Mouse (Mus musculus) midbrain, embryonic 13.5 days (tissue): Measurements from ENCODE around the gene Gpatch2. TPM values are rescaled to one million over a fixed set of nuclear protein-coding genes. Genes with fewer than 3 reads are reported as not detected.

Source experiments
- ATAC-seq: fragments of 200-750 bp; cut with Nextera tagmentation; 2 replicates; pipeline ENCODE4 v1.8.0; 2017; ENCODE audit warnings: mild to moderate bottlenecking, moderate TSS enrichment, moderate library complexity
- H3K27ac ChIP-seq: fragments of 300-500 bp; sonication (generic); 2 replicates; pipeline ENCODE4 v1.5.1; 2015; ENCODE audit warnings: inconsistent platforms, mild to moderate bottlenecking, moderate library complexity
- H3K27me3 ChIP-seq: fragments of 300-500 bp; sonication (generic); 2 replicates; pipeline ENCODE4 v1.6.1; 2015; ENCODE audit warnings: mild to moderate bottlenecking, inconsistent platforms
- H3K36me3 ChIP-seq: fragments of 300-500 bp; sonication (generic); 2 replicates; pipeline ENCODE4 v1.6.1; 2015; ENCODE audit warnings: mild to moderate bottlenecking, inconsistent platforms
- H3K4me1 ChIP-seq: fragments of 300-500 bp; sonication (generic); replicated peaks from 2 replicates; pipeline ENCODE4 v1.6.1; 2015; ENCODE audit warnings: inconsistent platforms
- H3K4me2 ChIP-seq: fragments of 300-500 bp; sonication (generic); replicated peaks from 2 replicates; pipeline ENCODE4 v1.6.1; 2015; ENCODE audit warnings: moderate library complexity, mild to moderate bottlenecking, inconsistent platforms
- H3K4me3 ChIP-seq: fragments of 300-500 bp; sonication (generic); replicated peaks from 2 replicates; pipeline ENCODE4 v1.5.1; 2015; ENCODE audit warnings: mild to moderate bottlenecking, inconsistent platforms
- H3K9ac ChIP-seq: fragments of 300-500 bp; sonication (generic); replicated peaks from 2 replicates; pipeline ENCODE4 v1.6.1; 2015; ENCODE audit warnings: mild to moderate bottlenecking, inconsistent platforms
- H3K9me3 ChIP-seq: fragments of 300-500 bp; sonication (generic); 2 replicates; pipeline ENCODE4 v1.6.1; 2016; ENCODE audit warnings: mild to moderate bottlenecking, inconsistent platforms
- WGBS: fragments of 180-500 bp; shearing (Covaris S2); methylation state at CpG from one replicate; pipeline ENCODE4 v1.1.7; 2015; 5-methylcytosine and 5-hydroxymethylcytosine counted together
- polyA plus RNA-seq: library from polyadenylated mRNA; unstranded; fragments of >200 nt; fragmentation: Nextera tagmentation; extraction: Ambion mirVana; gene quantifications from 2 replicates; pipeline ENCODE4 v1.2.1, GENCODE M21; 2015

The Gpatch2 gene
- 20.6 and 23.7 TPM in 2 replicates for polyA plus RNA-seq

- H3K9me3 ChIP-seq: no peaks in the 10 kb centered on the region
- H3K27ac ChIP-seq: peak within 1 kb of the TSS; percentile 71
- no peaks in the 10 kb centered on the region for H3K27me3 ChIP-seq
- WGBS: 1% methylated on average over 58 of the region's 58 CpGs
- H3K4me3 ChIP-seq: peak within 1 kb of the TSS; percentile 89
- peak; percentile 95 for ATAC-seq
- peak within 1 kb of the TSS; percentile 88 for H3K9ac ChIP-seq
- peaks cover 16% of the 10 kb centered on the region for H3K4me1 ChIP-seq
- H3K4me2 ChIP-seq: peak within 1 kb of the TSS; percentile 71
- H3K36me3 ChIP-seq: no peaks in the 10 kb centered on the region
Observed at GRCm38 (mm10) chr1:187215181-187216116, at the start of gene Gpatch2, which contains the start of gene Spata17. Gpatch2 (plus strand) TSS chr1:187215508. Spata17 (minus strand) TSS chr1:187215465.

GRCm38 (mm10) chr1:187169646-187170045 lies 45.7 kb upstream of the Gpatch2 start:
- no peaks in the 10 kb centered on the region for H3K27me3 ChIP-seq
- no peak overlapping the region for H3K4me3 ChIP-seq
- H3K9ac ChIP-seq: no peak overlapping the region
- H3K27ac ChIP-seq: no peak overlapping the region
- H3K9me3 ChIP-seq: no peaks in the 10 kb centered on the region
- H3K36me3 ChIP-seq: no peaks in the 10 kb centered on the region
- ATAC-seq: no peak
- H3K4me1 ChIP-seq: no peaks in the 10 kb centered on the region
- 63% methylated on average over 7 of the region's 7 CpGs for WGBS
- H3K4me2 ChIP-seq: no peak overlapping the region

- 90% methylated on average over 3 of the region's 3 CpGs for WGBS
- no peak for ATAC-seq
Observed at GRCm38 (mm10) chr1:187170361-187170760, 44.9 kb upstream of the Gpatch2 start.

GRCm38 (mm10) chr1:187175991-187176390 lies 39.3 kb upstream of the Gpatch2 start:
- H3K27me3 ChIP-seq: no peaks in the 10 kb centered on the region
- 100% methylated on average over 1 of the region's 1 CpGs for WGBS

More at GRCm38 (mm10) chr1:187170361-187170760, 44.9 kb upstream of the Gpatch2 start:
- H3K9me3 ChIP-seq: no peaks in the 10 kb centered on the region
- H3K9ac ChIP-seq: no peak overlapping the region
- H3K36me3 ChIP-seq: no peaks in the 10 kb centered on the region
- no peaks in the 10 kb centered on the region for H3K27me3 ChIP-seq
- no peak overlapping the region for H3K4me2 ChIP-seq
- no peak overlapping the region for H3K27ac ChIP-seq
- no peaks in the 10 kb centered on the region for H3K4me1 ChIP-seq
- H3K4me3 ChIP-seq: no peak overlapping the region

GRCm38 (mm10) chr1:187178546-187178945 lies 36.8 kb upstream of the Gpatch2 start:
- no peak for ATAC-seq
- H3K4me1 ChIP-seq: no peaks in the 10 kb centered on the region
- no peaks in the 10 kb centered on the region for H3K36me3 ChIP-seq
- H3K4me2 ChIP-seq: no peak overlapping the region
- no peak overlapping the region for H3K27ac ChIP-seq
- 51% methylated on average over 1 of the region's 1 CpGs for WGBS
- H3K4me3 ChIP-seq: no peak overlapping the region
- H3K27me3 ChIP-seq: no peaks in the 10 kb centered on the region
- no peak overlapping the region for H3K9ac ChIP-seq
- no peaks in the 10 kb centered on the region for H3K9me3 ChIP-seq

More at GRCm38 (mm10) chr1:187175991-187176390, 39.3 kb upstream of the Gpatch2 start:
- ATAC-seq: no peak
- no peak overlapping the region for H3K27ac ChIP-seq
- no peak overlapping the region for H3K4me2 ChIP-seq
- H3K9ac ChIP-seq: no peak overlapping the region
- H3K4me3 ChIP-seq: no peak overlapping the region
- no peaks in the 10 kb centered on the region for H3K36me3 ChIP-seq
- no peaks in the 10 kb centered on the region for H3K9me3 ChIP-seq
- H3K4me1 ChIP-seq: no peaks in the 10 kb centered on the region

- no peak overlapping the region for H3K4me3 ChIP-seq
- ATAC-seq: no peak
- no peak overlapping the region for H3K4me2 ChIP-seq
- no peaks in the 10 kb centered on the region for H3K9me3 ChIP-seq
- no peaks in the 10 kb centered on the region for H3K4me1 ChIP-seq
- H3K9ac ChIP-seq: no peak overlapping the region
- no peaks in the 10 kb centered on the region for H3K36me3 ChIP-seq
- no peaks in the 10 kb centered on the region for H3K27me3 ChIP-seq
- 83% methylated on average over 6 of the region's 6 CpGs for WGBS
- H3K27ac ChIP-seq: no peak overlapping the region
Observed at GRCm38 (mm10) chr1:187205506-187205905, 9.8 kb upstream of the Gpatch2 start.

GRCm38 (mm10) chr1:187209496-187209895 lies 5.8 kb upstream of the Gpatch2 start:
- H3K9ac ChIP-seq: no peak overlapping the region
- no peak overlapping the region for H3K4me2 ChIP-seq
- H3K9me3 ChIP-seq: no peaks in the 10 kb centered on the region
- no peaks in the 10 kb centered on the region for H3K27me3 ChIP-seq
- ATAC-seq: no peak
- no peak overlapping the region for H3K4me3 ChIP-seq
- no peaks in the 10 kb centered on the region for H3K36me3 ChIP-seq
- no peaks in the 10 kb centered on the region for H3K4me1 ChIP-seq
- no peak overlapping the region for H3K27ac ChIP-seq
- WGBS: 58% methylated on average over 4 of the region's 4 CpGs

GRCm38 (mm10) chr1:187210736-187211135 lies 4.6 kb upstream of the Gpatch2 start:
- Histone ChIP-seq H3K27ac (no peak overlapping the region), H3K4me2 (no peak overlapping the region), H3K36me3 (no peaks in the 10 kb centered on the region), H3K4me3 (no peak overlapping the region), H3K9ac (no peak overlapping the region), H3K27me3 (no peaks in the 10 kb centered on the region), H3K4me1 (no peaks in the 10 kb centered on the region), H3K9me3 (no peaks in the 10 kb centered on the region)
- WGBS: 86% methylated on average over 4 of the region's 4 CpGs
- no peak for ATAC-seq

GRCm38 (mm10) chr1:187216620-187217410 lies 1.5 kb downstream of the Gpatch2 start:
- WGBS: 93% methylated on average over 9 of the region's 9 CpGs
- H3K27me3 ChIP-seq: no peaks in the 10 kb centered on the region
- no peak overlapping the region for H3K4me2 ChIP-seq
- no peak overlapping the region for H3K9ac ChIP-seq
- H3K4me1 ChIP-seq: peaks cover 16% of the 10 kb centered on the region
- H3K4me3 ChIP-seq: no peak overlapping the region
- ATAC-seq: no peak
- H3K36me3 ChIP-seq: no peaks in the 10 kb centered on the region
- no peak overlapping the region for H3K27ac ChIP-seq
- H3K9me3 ChIP-seq: no peaks in the 10 kb centered on the region

GRCm38 (mm10) chr1:187220756-187221155 lies 5.4 kb downstream of the Gpatch2 start:
- H3K36me3 ChIP-seq: peaks cover 4% of the 10 kb centered on the region; the same call in 1 of the 2 replicates
- 82% methylated on average over 6 of the region's 6 CpGs for WGBS
- no peak overlapping the region for H3K4me3 ChIP-seq
- no peak overlapping the region for H3K27ac ChIP-seq
- ATAC-seq: no peak
- peaks cover 16% of the 10 kb centered on the region for H3K4me1 ChIP-seq
- H3K27me3 ChIP-seq: no peaks in the 10 kb centered on the region
- no peaks in the 10 kb centered on the region for H3K9me3 ChIP-seq
- no peak overlapping the region for H3K4me2 ChIP-seq
- H3K9ac ChIP-seq: no peak overlapping the region

- Histone ChIP-seq H3K4me1 (no peaks in the 10 kb centered on the region), H3K27me3 (no peaks in the 10 kb centered on the region), H3K4me3 (no peak overlapping the region), H3K4me2 (no peak overlapping the region), H3K9ac (no peak overlapping the region), H3K27ac (no peak overlapping the region), H3K36me3 (peaks cover 17% of the 10 kb centered on the region), H3K9me3 (no peaks in the 10 kb centered on the region)
- WGBS: 83% methylated on average over 11 of the region's 11 CpGs
- ATAC-seq: no peak
Observed at GRCm38 (mm10) chr1:187226328-187227025, 11.2 kb downstream of the Gpatch2 start.
